Mouse (Mus musculus) embryonic facial prominence, embryonic 10.5 days (tissue): ENCODE measurements around the gene Supt20. TPM values are rescaled to one million over a fixed set of nuclear protein-coding genes. Genes with fewer than 3 reads are reported as not detected.
A peak's percentile ranks its signal among the peaks of the same experiment; 100 is the strongest.
"Not testable (repeated sequence)": the region's sequence is repeated elsewhere in the genome, so short reads cannot be mapped to it uniquely, and the experiment has no call there.

Experiments used
- DNase-seq: peaks from one replicate; pipeline ENCODE4 v3.0.0-alpha.2; 2017; ENCODE audit warnings: low spot score
- H3K27ac ChIP-seq: fragments of 300-500 bp; sonication (generic); replicated peaks from 2 replicates; pipeline ENCODE4 v1.5.1; 2016; ENCODE audit warnings: mild to moderate bottlenecking
- H3K27me3 ChIP-seq: fragments of 300-500 bp; sonication (generic); replicated peaks from 2 replicates; pipeline ENCODE4 v1.6.1; 2016; ENCODE audit warnings: low read depth, mild to moderate bottlenecking; ENCODE audit not compliant: poor library complexity, severe bottlenecking
- H3K36me3 ChIP-seq: fragments of 300-500 bp; sonication (generic); replicated peaks from 2 replicates; pipeline ENCODE4 v1.6.1; 2016; ENCODE audit warnings: mild to moderate bottlenecking, moderate library complexity
- H3K4me1 ChIP-seq: fragments of 300-500 bp; sonication (generic); 2 replicates; pipeline ENCODE4 v1.6.1; 2016
- H3K4me3 ChIP-seq: fragments of 300-500 bp; sonication (generic); 2 replicates; pipeline ENCODE4 v1.5.1; 2016; ENCODE audit warnings: mild to moderate bottlenecking, moderate library complexity
- H3K9me3 ChIP-seq: fragments of 300-500 bp; sonication (generic); 2 replicates; pipeline ENCODE4 v1.6.1; 2016; ENCODE audit warnings: mild to moderate bottlenecking
- WGBS: fragments of 180-500 bp; shearing (Covaris S2); methylation state at CpG from one replicate; pipeline ENCODE4 v1.1.7; 2016; 5-methylcytosine and 5-hydroxymethylcytosine counted together
- polyA plus RNA-seq: library from polyadenylated mRNA; unstranded; fragments of >200 nt; fragmentation: Nextera tagmentation; extraction: Ambion mirVana; gene quantifications from 2 replicates; pipeline ENCODE4 v1.2.1, GENCODE M21; 2016

Supt20 gene
- polyA plus RNA-seq, 1 experiment from 2014 or later: 115 TPM

- Histone ChIP-seq H3K36me3 (no peaks in the 10 kb centered on the region), H3K27me3 (no peaks in the 10 kb centered on the region), H3K4me3 (no peak overlapping the region), H3K27ac (no peak overlapping the region), H3K4me1 (peaks cover 7% of the 10 kb centered on the region), H3K9me3 (no peaks in the 10 kb centered on the region)
- no peak for DNase-seq
- 86% methylated on average over 3 of the region's 3 CpGs for WGBS
Measured at GRCm38 (mm10) chr3:54672111-54672510, 20.5 kb upstream of the Supt20 start.

GRCm38 (mm10) chr3:54672557-54673529 lies 19.8 kb upstream of the Supt20 start:
- no peak overlapping the region for H3K27ac ChIP-seq
- no peaks in the 10 kb centered on the region for H3K27me3 ChIP-seq
- no peaks in the 10 kb centered on the region for H3K9me3 ChIP-seq
- no peak overlapping the region for H3K4me3 ChIP-seq
- no peaks in the 10 kb centered on the region for H3K36me3 ChIP-seq
- peak; percentile 48 for DNase-seq
- WGBS: 67% methylated on average over 13 of the region's 13 CpGs
- H3K4me1 ChIP-seq: peaks cover 7% of the 10 kb centered on the region

- Histone ChIP-seq H3K36me3 (no peaks in the 10 kb centered on the region), H3K27me3 (0 out of 2 replicates have a peak, but pooled peaks cover 3% of the 10 kb centered on the region), H3K27ac (no peak overlapping the region), H3K4me1 (peaks cover 15% of the 10 kb centered on the region), H3K4me3 (no peak overlapping the region), H3K9me3 (no peaks in the 10 kb centered on the region)
- DNase-seq: no peak
- WGBS: 77% methylated on average over 2 of the region's 2 CpGs
Measured at GRCm38 (mm10) chr3:54676818-54677217, 15.8 kb upstream of the Supt20 start.

- Histone ChIP-seq H3K36me3 (no peaks in the 10 kb centered on the region), H3K9me3 (no peaks in the 10 kb centered on the region)
- no peak for DNase-seq
Measured at GRCm38 (mm10) chr3:54681310-54682204, 11.1 kb upstream of the Supt20 start.

GRCm38 (mm10) chr3:54685202-54685601 lies 7.4 kb upstream of the Supt20 start:
- Histone ChIP-seq H3K4me3 (no peak overlapping the region), H3K9me3 (no peaks in the 10 kb centered on the region), H3K27ac (no peak overlapping the region), H3K36me3 (no peaks in the 10 kb centered on the region), H3K27me3 (no peaks in the 10 kb centered on the region), H3K4me1 (peaks cover 3% of the 10 kb centered on the region; the same call in 1 of the 2 replicates)
- DNase-seq: no peak
- WGBS: 93% methylated on average over 3 of the region's 3 CpGs

More at GRCm38 (mm10) chr3:54681310-54682204, 11.1 kb upstream of the Supt20 start:
- no peak overlapping the region for H3K27ac ChIP-seq
- 72% methylated on average over 6 of the region's 6 CpGs for WGBS
- peaks cover 8% of the 10 kb centered on the region for H3K4me1 ChIP-seq
- H3K27me3 ChIP-seq: 0 out of 2 replicates have a peak, but pooled peaks cover 3% of the 10 kb centered on the region
- H3K4me3 ChIP-seq: no peak overlapping the region

GRCm38 (mm10) chr3:54687245-54687644 lies 5.4 kb upstream of the Supt20 start:
- Histone ChIP-seq H3K4me3 (no peak overlapping the region), H3K4me1 (peaks cover 3% of the 10 kb centered on the region; the same call in 1 of the 2 replicates), H3K9me3 (no peaks in the 10 kb centered on the region), H3K36me3 (no peaks in the 10 kb centered on the region), H3K27me3 (peaks cover 6% of the 10 kb centered on the region; the same call in 1 of the 2 replicates), H3K27ac (no peak overlapping the region)
- no peak for DNase-seq
- 70% methylated on average over 2 of the region's 2 CpGs for WGBS

- Histone ChIP-seq H3K4me3 (no peak overlapping the region), H3K4me1 (peaks cover 3% of the 10 kb centered on the region; the same call in 1 of the 2 replicates), H3K36me3 (no peaks in the 10 kb centered on the region), H3K9me3 (no peaks in the 10 kb centered on the region), H3K27ac (no peak overlapping the region), H3K27me3 (peaks cover 6% of the 10 kb centered on the region; the same call in 1 of the 2 replicates)
- DNase-seq: no peak
- 58% methylated on average over 2 of the region's 2 CpGs for WGBS
Measured at GRCm38 (mm10) chr3:54689091-54689490, 3.5 kb upstream of the Supt20 start.

GRCm38 (mm10) chr3:54693056-54693415 lies 429 bp downstream of the Supt20 start:
- H3K36me3 ChIP-seq: peaks cover 37% of the 10 kb centered on the region
- H3K9me3 ChIP-seq: no peaks in the 10 kb centered on the region
- peaks cover 3% of the 10 kb centered on the region; the same call in 1 of the 2 replicates for H3K4me1 ChIP-seq
- under 1% methylated on average over 8 of the region's 8 CpGs for WGBS
- H3K27ac ChIP-seq: peak overlapping the region; percentile 93
- H3K4me3 ChIP-seq: peak overlapping the region; percentile 85
- DNase-seq: no peak
- peaks cover 6% of the 10 kb centered on the region; the same call in 1 of the 2 replicates for H3K27me3 ChIP-seq

GRCm38 (mm10) chr3:54699759-54700301 lies 7.2 kb downstream of the Supt20 start:
- WGBS: 87% methylated on average over 5 of the region's 5 CpGs

GRCm38 (mm10) chr3:54704106-54704505 lies 11.5 kb downstream of the Supt20 start:
- not testable (repeated sequence) for DNase-seq, H3K4me3 ChIP-seq, H3K9me3 ChIP-seq, H3K4me1 ChIP-seq, H3K27ac ChIP-seq, H3K27me3 ChIP-seq
- 96% methylated on average over 8 of the region's 8 CpGs for WGBS
- peaks cover 96% of the 10 kb centered on the region for H3K36me3 ChIP-seq

More at GRCm38 (mm10) chr3:54699759-54700301, 7.2 kb downstream of the Supt20 start:
- H3K4me1 ChIP-seq: no peaks in the 10 kb centered on the region
- no peaks in the 10 kb centered on the region for H3K27me3 ChIP-seq
- H3K4me3 ChIP-seq: no peak overlapping the region
- DNase-seq: no peak
- H3K27ac ChIP-seq: no peak overlapping the region
- peaks cover 96% of the 10 kb centered on the region for H3K36me3 ChIP-seq
- H3K9me3 ChIP-seq: no peaks in the 10 kb centered on the region

- Histone ChIP-seq H3K9me3 (no peaks in the 10 kb centered on the region), H3K27ac (no peak overlapping the region), H3K27me3 (no peaks in the 10 kb centered on the region), H3K4me1 (no peaks in the 10 kb centered on the region), H3K36me3 (peaks cover 98% of the 10 kb centered on the region), H3K4me3 (no peak overlapping the region)
- 87% methylated on average over 9 of the region's 9 CpGs for WGBS
- no peak for DNase-seq
Measured at GRCm38 (mm10) chr3:54708972-54709371, 16.4 kb downstream of the Supt20 start.

- peaks cover 100% of the 10 kb centered on the region for H3K36me3 ChIP-seq
- no peak for DNase-seq
- H3K9me3 ChIP-seq: no peaks in the 10 kb centered on the region
- no peaks in the 10 kb centered on the region for H3K4me1 ChIP-seq
- H3K27me3 ChIP-seq: no peaks in the 10 kb centered on the region
- no peak within 1 kb of the TSS for H3K27ac ChIP-seq
- WGBS: 89% methylated on average over 6 of the region's 6 CpGs
- no peak within 1 kb of the TSS for H3K4me3 ChIP-seq
Measured at GRCm38 (mm10) chr3:54714253-54714652, 21.6 kb downstream of the Supt20 start, which contains the start of gene Gm21958. Gm21958 (minus strand) TSS chr3:54714353.
